Mouse (Mus musculus) hindbrain, embryonic 16.5 days (tissue): ENCODE measurements around the gene Cuedc2. TPM values are rescaled to one million over a fixed set of nuclear protein-coding genes. Genes with fewer than 3 reads are reported as not detected.
A peak's percentile ranks its signal among the peaks of the same experiment; 100 is the strongest.

Source experiments
- ATAC-seq: fragments of 200-750 bp; cut with Nextera tagmentation; 2 replicates; pipeline ENCODE4 v1.8.0; 2017; ENCODE audit warnings: moderate TSS enrichment, moderate library complexity
- H3K27ac ChIP-seq: fragments of 300-500 bp; sonication (generic); 2 replicates; pipeline ENCODE4 v1.5.1; 2014; ENCODE audit warnings: low read depth, mild to moderate bottlenecking, control low read depth, low read length, moderate library complexity
- H3K27me3 ChIP-seq: fragments of 300-500 bp; sonication (generic); replicated peaks from 2 replicates; pipeline ENCODE4 v1.6.1; 2014; ENCODE audit warnings: low read length; ENCODE audit not compliant: control insufficient read depth, insufficient read depth
- H3K36me3 ChIP-seq: fragments of 300-500 bp; sonication (generic); 2 replicates; pipeline ENCODE4 v1.6.1; 2014; ENCODE audit warnings: mild to moderate bottlenecking, low read length, moderate library complexity, mixed read lengths; ENCODE audit not compliant: control insufficient read depth, insufficient read depth
- H3K4me1 ChIP-seq: fragments of 300-500 bp; sonication (generic); 2 replicates; pipeline ENCODE4 v1.6.1; 2014; ENCODE audit warnings: low read depth, low read length; ENCODE audit not compliant: control insufficient read depth, insufficient read depth
- H3K4me2 ChIP-seq: fragments of 300-500 bp; sonication (generic); 2 replicates; pipeline ENCODE4 v1.6.1; 2014; ENCODE audit warnings: mild to moderate bottlenecking, low read length, control low read depth, moderate library complexity
- H3K4me3 ChIP-seq: fragments of 300-500 bp; sonication (generic); 2 replicates; pipeline ENCODE4 v1.5.1; 2014; ENCODE audit warnings: mild to moderate bottlenecking, low read length, control low read depth, moderate library complexity
- H3K9ac ChIP-seq: fragments of 300-500 bp; sonication (generic); 2 replicates; pipeline ENCODE4 v1.6.1; 2014; ENCODE audit warnings: low read depth, mild to moderate bottlenecking, control low read depth, low read length, moderate library complexity
- H3K9me3 ChIP-seq: fragments of 300-500 bp; sonication (generic); 2 replicates; pipeline ENCODE4 v1.6.1; 2014; ENCODE audit warnings: mild to moderate bottlenecking, low read length, moderate library complexity; ENCODE audit not compliant: control insufficient read depth
- WGBS: fragments of 180-500 bp; shearing (Covaris S2); extraction: QIAGEN DNeasy Blood & Tissue Kit; methylation state at CpG from one replicate; pipeline ENCODE4 v1.1.7; 2014; 5-methylcytosine and 5-hydroxymethylcytosine counted together
- microRNA counts: library from miRNA; unstranded; fragments of <30 nt; microRNA quantifications from one replicate; lab custom pipeline; 2016
- microRNA-seq: library from miRNA; unstranded; fragments of <30 nt; microRNA quantifications from one replicate; pipeline ENCODE4, GENCODE M21; 2017
- polyA plus RNA-seq: library from polyadenylated mRNA; unstranded; fragments of >200 nt; fragmentation: Nextera tagmentation; extraction: Ambion mirVana; gene quantifications from 2 replicates; pipeline ENCODE4 v1.2.1, GENCODE M21; 2015

Cuedc2 gene
- polyA plus RNA-seq, 1 experiment from 2014 or later = 362 TPM

- no peaks in the 10 kb centered on the region; the same call in 1 of the 2 replicates for H3K27me3 ChIP-seq
- no peaks in the 10 kb centered on the region for H3K4me1 ChIP-seq
- no peak for ATAC-seq
- peaks cover 24% of the 10 kb centered on the region for H3K36me3 ChIP-seq
- no peak overlapping the region for H3K27ac ChIP-seq
- no peak overlapping the region for H3K4me2 ChIP-seq
- 82% methylated on average over 3 of the region's 3 CpGs for WGBS
- no peak overlapping the region for H3K9ac ChIP-seq
- no peaks in the 10 kb centered on the region for H3K9me3 ChIP-seq
- no peak overlapping the region for H3K4me3 ChIP-seq
These were observed 50.9 kb downstream of the Cuedc2 start for GRCm38 (mm10) chr19:46287566-46287965.

GRCm38 (mm10) chr19:46286926-46287325 lies 51.6 kb downstream of the Cuedc2 start:
- Histone ChIP-seq H3K4me3 (no peak overlapping the region), H3K36me3 (peaks cover 30% of the 10 kb centered on the region), H3K4me1 (no peaks in the 10 kb centered on the region), H3K4me2 (no peak overlapping the region), H3K9me3 (no peaks in the 10 kb centered on the region), H3K9ac (no peak overlapping the region), H3K27ac (no peak overlapping the region), H3K27me3 (no peaks in the 10 kb centered on the region; the same call in 1 of the 2 replicates)
- no peak for ATAC-seq
- WGBS = 91% methylated on average over 3 of the region's 3 CpGs

- Histone ChIP-seq H3K4me2 (no peak overlapping the region), H3K36me3 (peaks cover 36% of the 10 kb centered on the region), H3K4me3 (no peak overlapping the region), H3K27me3 (no peaks in the 10 kb centered on the region), H3K9me3 (no peaks in the 10 kb centered on the region), H3K4me1 (no peaks in the 10 kb centered on the region), H3K27ac (no peak overlapping the region), H3K9ac (no peak overlapping the region)
- ATAC-seq = no peak
- WGBS = 78% methylated on average over 6 of the region's 6 CpGs
These were observed 52.5 kb downstream of the Cuedc2 start for GRCm38 (mm10) chr19:46286047-46286446.

GRCm38 (mm10) chr19:46285631-46286030 lies 52.9 kb downstream of the Cuedc2 start:
- WGBS = 91% methylated on average over 7 of the region's 7 CpGs
- Histone ChIP-seq H3K27me3 (no peaks in the 10 kb centered on the region), H3K27ac (no peak overlapping the region), H3K9ac (no peak overlapping the region), H3K4me1 (no peaks in the 10 kb centered on the region), H3K9me3 (no peaks in the 10 kb centered on the region), H3K36me3 (peaks cover 39% of the 10 kb centered on the region), H3K4me2 (no peak overlapping the region), H3K4me3 (no peak overlapping the region)
- no peak for ATAC-seq

- Histone ChIP-seq H3K27ac (no peak overlapping the region), H3K9me3 (no peaks in the 10 kb centered on the region), H3K4me2 (no peak overlapping the region), H3K4me1 (no peaks in the 10 kb centered on the region), H3K27me3 (no peaks in the 10 kb centered on the region), H3K9ac (no peak overlapping the region), H3K36me3 (peaks cover 47% of the 10 kb centered on the region), H3K4me3 (no peak overlapping the region)
- WGBS = 91% methylated on average over 4 of the region's 4 CpGs
- no peak for ATAC-seq
These were observed 53.8 kb downstream of the Cuedc2 start for GRCm38 (mm10) chr19:46284686-46285085.

- peaks cover 54% of the 10 kb centered on the region for H3K36me3 ChIP-seq
- no peaks in the 10 kb centered on the region for H3K4me1 ChIP-seq
- H3K4me2 ChIP-seq = no peak overlapping the region
- no peak for ATAC-seq
- no peak overlapping the region for H3K9ac ChIP-seq
- H3K9me3 ChIP-seq = no peaks in the 10 kb centered on the region
- 97% methylated on average over 11 of the region's 11 CpGs for WGBS
- no peak overlapping the region for H3K27ac ChIP-seq
- H3K27me3 ChIP-seq = no peaks in the 10 kb centered on the region
- no peak overlapping the region for H3K4me3 ChIP-seq
These were observed 56.2 kb downstream of the Cuedc2 start for GRCm38 (mm10) chr19:46282081-46282849.

MicroRNAs encoded within 50 kb of the gene (microRNA counts, 519-probe panel; counts per million panel counts)
- microRNA mmu-miR-146b (lab: Ali Mortazavi, UCI) = 2,287 counts per million, percentile 52 among the panel's probes with 10 or more counts

Small RNAs within 50 kb of the gene (microRNA-seq; reads per million reads assigned to microRNA genes)
- gene Mir146b = 3.1 reads per million, percentile 8 among the genes with 10 or more reads in this experiment

Other genes with a start within 250 kb of the Cuedc2 start
- not detected in 2 replicates for gene Elovl3, start 206.8 kb downstream of the Cuedc2 start, polyA plus RNA-seq
- 0.20 and 0.81 TPM in 2 replicates for gene Pitx3, start 190.4 kb downstream of the Cuedc2 start, polyA plus RNA-seq
- gene Gbf1, start 186.2 kb downstream of the Cuedc2 start, polyA plus RNA-seq = 60.3 and 71.0 TPM in 2 replicates
- gene Nfkb2, start 34.4 kb downstream of the Cuedc2 start, polyA plus RNA-seq = 2.4 and 3.3 TPM in 2 replicates
- 99.1 and 112 TPM in 2 replicates for gene Psd, start 11.5 kb downstream of the Cuedc2 start, polyA plus RNA-seq
- 49.4 and 55.6 TPM in 2 replicates for gene Fbxl15, start 10.5 kb downstream of the Cuedc2 start, polyA plus RNA-seq
- 13.0 and 13.4 TPM in 2 replicates for gene Mfsd13a, start 2.4 kb upstream of the Cuedc2 start, polyA plus RNA-seq
- gene 2310034G01Rik, start 11.6 kb upstream of the Cuedc2 start, polyA plus RNA-seq = 2.4 TPM in 2 replicates
- gene Actr1a, start 57.0 kb upstream of the Cuedc2 start, polyA plus RNA-seq = 351 and 369 TPM in 2 replicates
- 19.8 and 24.2 TPM in 2 replicates for gene Sufu, start 58.2 kb upstream of the Cuedc2 start, polyA plus RNA-seq
- gene Trim8, start 163.0 kb upstream of the Cuedc2 start, polyA plus RNA-seq = 23.4 and 27.6 TPM in 2 replicates
- 211 and 247 TPM in 2 replicates for gene Arl3, start 234.5 kb upstream of the Cuedc2 start, polyA plus RNA-seq
- 9.9 and 10.5 TPM in 2 replicates for gene Sfxn2, start 234.7 kb upstream of the Cuedc2 start, polyA plus RNA-seq